Mouse (Mus musculus): Measurements from ENCODE around the gene Rassf3. TPM values are rescaled to one million over a fixed set of nuclear protein-coding genes. Genes with fewer than 3 reads are reported as not detected.
A peak's percentile ranks its signal among the peaks of the same experiment; 100 is the strongest.

Rassf3 gene
- total and polyA plus RNA-seq, 3 experiments: 4.0 to 9.0 (median 7.3) TPM

GRCm38 (mm10) chr10:121516008-121516600, 40.0 kb upstream of the Rassf3 start (continued):
- TF ChIP-seq USF1 (IDR thresholded peaks at IDR 0.05; ENCODE audit: low read depth, low read length) (no peak), ETS1 (conservative IDR thresholded peaks at IDR 0.05; ENCODE audit: low read depth, low read length) (no peak), IRF4 (IDR thresholded peaks at IDR 0.05; ENCODE audit: low read depth, low read length) (peak; percentile 55; the same call in 1 of the 2 replicates), SIN3A (IDR thresholded peaks at IDR 0.05; ENCODE audit: low read length) (no peak), ZMIZ1 (IDR thresholded peaks at IDR 0.05; ENCODE audit: low read depth, low read length) (no peak), NRF1 (IDR thresholded peaks at IDR 0.05; ENCODE audit: low read depth, low read length) (no peak), GABPA (IDR thresholded peaks at IDR 0.05; ENCODE audit: insufficient replicate concordance, low read depth, low read length) (no peak), TBP (conservative IDR thresholded peaks at IDR 0.05; ENCODE audit: low read depth, low read length) (no peak), MAZ (IDR thresholded peaks at IDR 0.05; ENCODE audit: low read depth, low read length) (no peak; the same call in 1 of the 2 replicates), EP300 (IDR thresholded peaks at IDR 0.05; ENCODE audit: low read length) (no peak), MYC (IDR thresholded peaks at IDR 0.05; ENCODE audit: low read depth, low read length) (peak; percentile 73; the same call in 1 of the 2 replicates), POLR2AphosphoS2 (IDR thresholded peaks at IDR 0.05; ENCODE audit: low read depth, low read length) (no peak)

GRCm38 (mm10) chr10:121509751-121510643, 33.9 kb upstream of the Rassf3 start:
- no peak for DNase-seq (ENCODE audit: extremely low read depth)
- H3K9ac ChIP-seq (ENCODE audit: insufficient read depth, low read depth): no peak overlapping the region
- in situ Hi-C loops (cut with MboI; ENCODE audit: low pct_ligation_motif_present, low pct_unique_long_range_greater_than_20kb, low sequenced_read_pairs): loop anchor here (5.0 kb wide), 1 partner anchor 93 kb away; no protein-coding TSS in a partner anchor

More at GRCm38 (mm10) chr10:121509751-121510643, 33.9 kb upstream of the Rassf3 start:
- Histone ChIP-seq H3K27me3 (replicated peaks) (no peaks in the 10 kb centered on the region), H3K9me3 (replicated peaks; ENCODE audit: low read length) (no peaks in the 10 kb centered on the region), H3K79me2 (replicated peaks; ENCODE audit: control insufficient read depth, extremely low read depth, insufficient read depth, poor library complexity, severe bottlenecking) (no peaks in the 10 kb centered on the region), H3K4me3 (replicated peaks in 1 of 3; ENCODE audit: low read depth in 2 of 3, low read length in 2 of 3, poor library complexity in 1 of 3) (no peak overlapping the region), H3K27ac (ENCODE audit: insufficient read depth, low read depth) (no peak overlapping the region), H3K4me1 (ENCODE audit: control insufficient read depth in 1 of 2, insufficient read depth in 2 of 2) (peaks cover 10 to 30% of the 10 kb centered on the region in 2 experiments), H3K36me3 (replicated peaks in 1 of 2; ENCODE audit: control insufficient read depth in 1 of 2, insufficient read depth in 1 of 2, low read length in 1 of 2) (no peaks in the 10 kb centered on the region), H3K4me2 (ENCODE audit: insufficient read depth, low read depth, poor library complexity, severe bottlenecking) (no peak overlapping the region)
- dilution Hi-C loops (cut with MboI; ENCODE audit: extremely low pct_ligation_motif_present, extremely low pct_unique_long_range_greater_than_20kb, low sequenced_read_pairs): no loop called here
- TF ChIP-seq SIN3A (IDR thresholded peaks at IDR 0.05; ENCODE audit: low read length) (no peak), USF1 (IDR thresholded peaks at IDR 0.05; ENCODE audit: low read depth, low read length) (no peak), PAX5 (IDR thresholded peaks at IDR 0.05; ENCODE audit: low read length) (no peak), UBTF (IDR thresholded peaks at IDR 0.05; ENCODE audit: low read depth, low read length) (no peak), MAX (IDR thresholded peaks at IDR 0.05; ENCODE audit: low read length) (no peak), HCFC1 (IDR thresholded peaks at IDR 0.05; ENCODE audit: low read depth, low read length) (no peak), KAT2A (IDR thresholded peaks at IDR 0.05; ENCODE audit: insufficient replicate concordance, low read length) (no peak), JUND (conservative IDR thresholded peaks at IDR 0.05; ENCODE audit: low read depth, low read length) (no peak), CHD2 (IDR thresholded peaks at IDR 0.05; ENCODE audit: low read length) (no peak), ZMIZ1 (IDR thresholded peaks at IDR 0.05; ENCODE audit: low read depth, low read length) (no peak), ZNF384 (IDR thresholded peaks at IDR 0.05; ENCODE audit: low read depth, low read length) (no peak), MXI1 (IDR thresholded peaks at IDR 0.05; ENCODE audit: low read depth, low read length) (no peak)

All from CH12.LX (cell line).